Mouse (Mus musculus) gastrocnemius, adult 8-10 months (tissue): ENCODE measurements around the gene Washc4. TPM values are rescaled to one million over a fixed set of nuclear protein-coding genes. Genes with fewer than 3 reads are reported as not detected.

Experiments
- DNase-seq, 2 experiments: peaks; one replicate each; pipeline ENCODE4 v3.0.0; 2022; ENCODE audit warnings: low spot score in 2 of 2
- total RNA-seq, 4 experiments: library from RNA; stranded (reverse); gene quantifications; 2 replicates each; pipeline ENCODE4 v1.2.4; 2022

Gene Washc4
- total RNA-seq, 4 experiments from 2014 or later, result 7.0 to 9.4 (median 7.8) TPM

GRCm38 (mm10) chr10:83594526-83594925, 51.0 kb downstream of the Washc4 start:
- no peak for DNase-seq

GRCm38 (mm10) chr10:83600650-83601049, 57.1 kb downstream of the Washc4 start:
- no peak for DNase-seq

GRCm38 (mm10) chr10:83603956-83604564, 60.5 kb downstream of the Washc4 start:
- DNase-seq, result no peak

DNA sequence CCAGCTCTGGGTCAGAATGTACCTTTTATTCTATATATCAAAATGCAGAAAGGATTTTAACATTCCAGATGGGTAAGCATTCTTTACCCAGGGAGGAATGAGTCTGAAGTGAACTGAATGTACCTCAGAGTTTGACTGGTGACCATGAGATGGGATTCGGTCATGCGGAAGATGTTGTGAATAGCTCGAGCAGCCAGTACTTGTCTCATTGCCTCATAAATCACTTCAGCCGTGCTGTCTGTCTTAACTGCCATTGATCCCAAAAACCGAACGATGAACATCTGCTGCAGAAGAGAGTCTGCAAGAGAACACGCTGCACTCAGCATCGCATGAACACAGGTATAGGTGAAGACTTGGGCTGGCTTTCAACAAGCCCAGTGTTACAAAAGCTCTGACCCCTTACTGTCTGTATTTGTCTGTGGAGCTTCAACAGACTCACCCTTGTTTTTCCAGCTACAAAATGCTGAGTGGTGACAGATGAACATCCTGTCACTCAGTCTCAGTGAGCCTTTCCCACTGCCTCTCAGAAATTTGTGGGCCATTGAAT, 62.2 kb downstream of the Washc4 start:
- DNase-seq, result no peak

GRCm38 (mm10) chr10:83607111-83607510, 63.6 kb downstream of the Washc4 start:
- no peak for DNase-seq

- DNase-seq, result no peak
These were observed 65.0 kb downstream of the Washc4 start for GRCm38 (mm10) chr10:83608596-83608995.

- no peak for DNase-seq
These were observed 67.0 kb downstream of the Washc4 start for GRCm38 (mm10) chr10:83610518-83610917.

DNA sequence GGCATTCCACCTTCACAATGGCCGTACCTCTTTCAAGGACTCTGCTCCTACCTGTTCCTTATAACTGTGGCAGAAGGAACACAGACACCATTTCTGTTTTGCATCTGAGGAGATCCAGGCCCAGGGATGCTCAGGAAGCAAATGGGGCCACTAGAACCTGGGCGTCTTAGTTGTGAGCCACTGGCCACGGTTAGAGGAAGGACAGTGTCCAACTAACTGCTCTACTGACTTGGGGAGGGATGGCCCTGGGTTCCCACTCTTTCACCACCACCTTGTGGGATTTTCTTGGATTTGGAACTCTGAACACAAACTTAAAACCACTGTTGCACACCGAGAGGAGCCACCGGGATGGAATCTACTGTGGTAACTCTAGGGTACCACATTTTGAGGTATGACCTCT, 68.3 kb downstream of the Washc4 start:
- DNase-seq, result no peak

DNA sequence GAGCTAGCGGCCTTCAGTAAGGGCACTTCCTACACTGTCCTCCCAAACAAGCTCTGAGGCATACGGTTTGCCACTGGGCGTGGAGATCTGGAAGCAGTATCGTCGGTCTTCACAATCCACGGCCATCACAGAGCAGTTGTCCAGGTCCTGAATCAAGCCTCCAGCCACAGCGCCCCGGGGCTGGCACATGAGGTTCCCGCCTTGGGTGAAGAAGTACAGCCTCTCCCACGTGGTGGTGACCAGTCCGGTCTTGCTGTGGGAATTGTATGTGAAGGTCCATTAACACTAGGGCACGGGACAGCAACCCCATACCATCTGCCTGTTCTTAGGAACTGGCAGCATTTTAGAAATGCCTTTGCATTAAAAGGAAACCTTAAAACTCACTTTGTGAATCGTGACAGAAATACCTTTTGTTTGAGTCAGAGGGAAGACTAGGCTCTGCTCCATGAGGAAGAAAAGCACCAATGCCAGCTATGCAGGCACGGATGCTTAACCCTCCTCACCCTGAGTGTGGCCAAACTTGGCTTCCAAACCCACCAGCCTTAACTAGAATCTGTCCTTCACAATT, 69.2 kb downstream of the Washc4 start:
- DNase-seq, result no peak

GRCm38 (mm10) chr10:83617366-83617765, 73.8 kb downstream of the Washc4 start:
- DNase-seq, result no peak

- peak; percentile 34 to 55 for DNase-seq
These were observed 75.4 kb downstream of the Washc4 start for GRCm38 (mm10) chr10:83618819-83619440.

DNA sequence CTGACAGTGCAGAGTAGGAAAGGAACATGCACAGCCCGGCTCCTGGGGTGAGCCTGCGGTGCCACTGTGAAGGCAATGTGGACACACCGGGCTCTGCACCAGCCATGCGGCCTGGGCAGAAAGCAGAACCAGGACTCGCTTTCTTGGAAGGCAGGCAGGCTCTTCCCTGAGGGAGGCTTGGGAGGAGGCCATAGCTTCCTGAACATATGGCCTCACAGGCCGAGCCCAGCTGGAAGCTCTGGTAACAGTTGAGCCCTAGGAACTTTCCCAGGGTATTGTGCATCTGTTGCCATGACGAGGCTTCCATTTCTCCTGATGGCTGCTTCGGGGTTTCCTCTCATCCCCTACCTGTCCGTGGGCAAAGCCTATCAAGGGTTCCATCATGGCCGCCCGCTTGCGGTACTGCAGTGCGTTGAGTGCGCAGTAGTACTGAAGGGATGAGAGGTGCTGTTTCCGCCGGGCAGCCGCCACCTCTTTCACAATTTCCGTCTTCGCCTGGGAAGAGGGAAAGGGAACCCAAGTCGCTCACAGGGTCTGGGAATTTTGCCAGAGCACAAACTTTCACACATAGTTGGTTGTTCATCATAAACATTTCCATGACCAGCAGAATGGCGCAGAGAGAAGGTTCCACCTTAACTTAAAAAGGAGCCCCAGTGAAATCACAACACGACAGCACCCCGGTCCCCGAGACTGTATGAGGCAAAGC, 77.0 kb downstream of the Washc4 start:
- DNase-seq, result no peak

- DNase-seq, result no peak
These were observed 80.5 kb downstream of the Washc4 start for GRCm38 (mm10) chr10:83624065-83624464.

- DNase-seq, result peak in 1 of 2 experiments; percentile 30
These were observed 81.3 kb downstream of the Washc4 start for GRCm38 (mm10) chr10:83624841-83625240.

DNA sequence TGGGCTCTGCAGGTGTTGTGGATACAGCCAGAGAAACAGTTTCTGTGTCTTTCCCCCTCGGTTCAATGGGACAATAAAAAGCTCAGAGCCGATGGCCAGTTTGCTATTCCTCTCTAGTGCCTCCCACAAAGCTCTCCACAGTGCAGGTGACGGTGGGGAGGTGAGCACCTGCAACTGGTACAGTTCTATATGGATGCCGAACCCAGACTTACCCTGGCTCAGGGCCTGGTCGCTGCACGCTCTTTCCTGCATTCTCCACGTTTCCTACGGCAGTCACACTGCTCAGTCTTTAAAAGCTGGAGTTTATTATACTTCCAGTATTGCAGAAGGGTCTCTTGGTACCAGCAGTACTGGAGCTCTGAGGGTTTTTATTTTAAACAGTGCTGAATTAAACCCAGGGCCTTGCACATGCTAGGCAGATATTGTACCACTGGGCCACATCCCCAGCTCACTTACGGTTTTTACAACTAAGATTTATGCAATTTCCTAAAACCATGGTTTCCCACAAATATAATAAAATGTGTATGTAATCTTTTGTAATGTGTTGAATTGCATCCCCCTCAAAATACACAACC, 83.6 kb downstream of the Washc4 start:
- no peak for DNase-seq

GRCm38 (mm10) chr10:83628241-83628640, 84.7 kb downstream of the Washc4 start:
- DNase-seq, result no peak

- DNase-seq, result peak; percentile 15 to 30
These were observed 85.7 kb downstream of the Washc4 start for GRCm38 (mm10) chr10:83629190-83629781.

- no peak for DNase-seq
These were observed 86.3 kb downstream of the Washc4 start for GRCm38 (mm10) chr10:83629878-83630277.

- DNase-seq, result no peak
These were observed 87.3 kb downstream of the Washc4 start for GRCm38 (mm10) chr10:83630899-83631298.

DNA sequence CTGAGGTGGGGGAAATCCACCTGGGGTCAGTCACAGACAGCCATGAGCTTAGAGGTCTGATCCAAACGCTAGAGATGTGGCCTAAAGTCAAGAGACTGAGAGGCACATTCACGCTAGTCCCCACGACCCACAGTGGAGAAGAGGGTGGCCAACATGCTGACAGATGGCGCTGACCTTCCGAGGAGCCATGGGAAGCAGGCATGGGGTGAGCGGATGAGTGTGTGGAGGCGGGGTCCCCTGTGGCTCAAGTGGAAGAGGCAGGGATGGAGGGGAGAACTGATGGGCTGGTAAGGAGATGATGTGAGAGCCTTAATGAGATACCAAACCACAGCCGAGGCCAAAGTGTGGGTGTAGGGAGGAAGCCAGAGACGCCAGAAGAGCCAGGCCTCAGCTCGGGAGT, 88.2 kb downstream of the Washc4 start:
- DNase-seq, result no peak

DNA sequence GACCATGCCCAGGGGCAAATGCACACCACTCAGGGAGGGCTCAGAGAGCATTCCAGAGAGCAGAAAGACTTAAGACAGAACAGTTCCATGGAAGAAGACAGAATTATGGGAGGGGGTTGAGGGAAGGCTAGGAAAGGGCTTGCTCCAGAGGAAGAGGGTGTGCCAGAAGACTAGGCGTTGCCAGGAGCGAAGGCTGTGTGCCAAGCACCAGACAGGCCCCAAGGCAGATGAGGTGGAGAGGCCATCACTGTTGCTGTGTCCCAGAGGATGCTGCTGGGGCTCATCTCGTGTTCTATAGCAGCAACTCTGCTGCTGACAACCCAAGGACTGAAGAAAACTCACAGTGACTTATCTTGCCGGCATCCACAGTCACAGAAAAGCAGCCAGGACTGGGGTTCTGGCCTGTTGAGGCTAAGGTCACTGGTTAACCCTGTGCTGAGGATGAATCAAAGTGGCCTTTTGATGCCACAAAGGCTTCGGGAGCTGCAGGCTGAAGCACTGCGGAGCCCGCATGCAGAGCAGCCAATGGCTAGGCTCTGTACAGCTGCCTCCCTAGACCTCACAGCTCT, 89.3 kb downstream of the Washc4 start:
- no peak for DNase-seq
